Mouse (Mus musculus) kidney, adult 2 months (tissue): ENCODE measurements around the gene Atg3. TPM values are rescaled to one million over a fixed set of nuclear protein-coding genes. Genes with fewer than 3 reads are reported as not detected.

Experiments
- DNase-seq: peaks from one replicate; pipeline ENCODE4 v3.0.0; 2021
- H3K27ac ChIP-seq: fragments of 200-500 bp; 2 replicates; pipeline ENCODE4 v1.5.1; 2012; ENCODE audit warnings: low read depth, low read length, control low read depth, inconsistent platforms; ENCODE audit not compliant: insufficient read depth
- H3K27me3 ChIP-seq: fragments of 200-500 bp; replicated peaks from 2 replicates; pipeline ENCODE4 v1.6.1; 2012; ENCODE audit warnings: mild to moderate bottlenecking, moderate library complexity, low read length, inconsistent platforms; ENCODE audit not compliant: control insufficient read depth, insufficient read depth
- H3K36me3 ChIP-seq: fragments of 200-500 bp; 2 replicates; pipeline ENCODE4 v1.6.1; 2012; ENCODE audit warnings: mild to moderate bottlenecking, moderate library complexity, low read length, inconsistent platforms; ENCODE audit not compliant: control insufficient read depth, insufficient read depth
- H3K4me1 ChIP-seq: fragments of 200-500 bp; 2 replicates; pipeline ENCODE4 v1.6.1; 2011; ENCODE audit warnings: low read length; ENCODE audit not compliant: control insufficient read depth, insufficient read depth
- H3K4me3 ChIP-seq: fragments of 200-500 bp; 2 replicates; pipeline ENCODE4 v1.5.1; 2011; ENCODE audit warnings: mild to moderate bottlenecking, low read depth, low read length, control low read depth; ENCODE audit not compliant: insufficient read depth
- CTCF ChIP-seq: fragments of 200-500 bp; conservative IDR thresholded peaks from 2 replicates; pipeline ENCODE4 v1.5.1; 2011; ENCODE audit warnings: low read depth, mild to moderate bottlenecking, control low read depth, low read length, moderate library complexity, mixed read lengths; ENCODE audit not compliant: insufficient read depth, insufficient read length
- POLR2A ChIP-seq: fragments of 200-500 bp; IDR thresholded peaks from one replicate; pipeline ENCODE4 v1.6.1; 2011; ENCODE audit warnings: low read depth, low read length, control low read depth
- WGBS: fragments of 180-500 bp; shearing (Covaris S2); methylation state at CpG from one replicate; pipeline ENCODE4 v1.1.7; 2018; 5-methylcytosine and 5-hydroxymethylcytosine counted together
- polyA plus RNA-seq: library from polyadenylated mRNA; depleted of rRNA; stranded (reverse); fragments of >200 nt; gene quantifications from 2 replicates; pipeline ENCODE4 v1.2.3, GENCODE M21; 2012

The Atg3 gene
- polyA plus RNA-seq, 1 experiment, result 18.1 TPM

DNA sequence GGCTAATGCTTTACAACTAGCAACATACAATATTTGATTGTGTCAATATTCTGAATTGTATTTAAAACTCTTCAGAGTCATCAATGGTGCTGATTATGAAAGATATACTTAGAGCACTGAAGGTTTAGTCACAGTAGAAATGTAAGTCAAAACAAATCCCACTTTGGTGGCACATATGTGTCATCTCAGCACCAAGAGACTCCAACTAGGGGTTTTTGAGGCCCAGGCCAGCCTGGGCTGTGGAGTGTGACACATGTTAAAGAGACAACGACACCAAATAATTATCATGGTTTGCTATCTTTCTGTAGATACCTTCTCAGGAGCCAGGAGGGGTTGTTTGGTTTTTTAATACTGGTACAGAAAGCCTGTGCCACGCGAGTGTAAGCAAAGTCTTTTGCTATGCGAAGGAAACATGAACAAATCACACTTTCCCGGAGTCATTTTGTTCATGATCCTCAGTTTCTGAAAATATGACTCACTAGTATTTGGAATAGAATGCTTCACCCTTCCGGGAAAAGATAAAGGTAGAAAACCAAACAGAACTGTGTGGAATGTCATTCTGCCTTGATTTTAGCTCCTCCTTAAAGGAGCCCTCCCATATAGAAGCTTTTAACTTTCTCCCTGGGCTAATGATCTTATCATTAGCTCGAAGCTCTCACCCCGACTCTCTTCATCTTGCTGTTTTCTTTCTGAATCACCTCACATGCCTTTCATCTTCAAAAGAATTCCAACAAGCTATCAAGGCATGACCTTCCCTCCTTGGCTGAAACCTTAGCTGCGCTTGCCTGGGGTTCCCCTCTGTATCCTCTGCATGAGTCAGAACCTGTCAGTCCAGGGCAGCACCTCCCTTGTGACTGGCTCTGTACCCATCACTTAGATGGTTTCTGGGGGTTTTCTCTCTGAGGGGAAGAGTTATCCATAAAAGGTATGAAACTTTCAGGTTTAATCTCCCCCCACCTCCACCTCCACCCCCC, 34.1 kb upstream of the Atg3 start:
- Histone ChIP-seq H3K4me3 (no peak overlapping the region), H3K4me1 (no peaks in the 10 kb centered on the region; the same call in 1 of the 2 replicates), H3K36me3 (no peaks in the 10 kb centered on the region), H3K27ac (no peak overlapping the region), H3K27me3 (no peaks in the 10 kb centered on the region)
- DNase-seq, result no peak
- 57% methylated on average over 9 of the region's 9 CpGs for WGBS
- no peak for TF ChIP-seq POLR2A
- no peak for TF ChIP-seq CTCF

DNA sequence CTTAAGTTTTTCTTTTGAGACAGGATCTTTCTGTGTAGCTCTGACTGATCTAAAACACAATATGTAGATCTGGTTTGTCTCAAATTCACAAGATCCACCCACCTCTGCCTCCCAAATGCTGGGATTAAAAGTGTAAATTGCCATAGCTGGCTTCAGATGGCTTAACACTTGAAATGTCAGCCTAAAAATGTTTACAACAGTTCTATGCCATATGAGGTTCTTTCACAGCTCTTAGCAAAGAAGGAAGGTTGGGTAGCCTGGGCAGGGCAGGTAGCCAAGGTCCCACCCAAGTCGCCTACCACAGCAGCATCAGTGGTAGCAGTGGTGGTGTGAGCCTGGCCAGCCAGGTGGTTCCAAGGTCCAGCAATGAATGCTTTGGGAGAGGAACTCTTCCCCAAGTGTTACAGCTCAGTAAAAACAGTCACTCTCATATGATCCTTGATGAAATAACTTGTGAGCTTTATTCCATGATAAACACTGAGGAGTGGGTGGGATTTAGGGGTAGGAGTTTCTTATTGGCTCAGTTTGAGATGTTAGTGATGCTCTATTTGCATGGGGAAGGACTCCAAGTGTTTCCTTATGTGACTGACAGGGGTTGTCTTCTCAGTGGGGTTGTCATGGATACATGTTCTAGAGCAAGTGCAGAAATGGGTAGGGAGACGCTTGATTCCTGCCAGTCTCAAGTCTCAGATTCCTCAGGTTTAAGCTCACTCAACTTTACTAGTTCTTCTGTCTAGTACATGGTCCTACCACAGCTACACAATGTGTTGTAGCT, 30.5 kb upstream of the Atg3 start:
- no peak for TF ChIP-seq POLR2A
- no peak for TF ChIP-seq CTCF
- H3K4me3 ChIP-seq, result no peak overlapping the region
- H3K4me1 ChIP-seq, result no peaks in the 10 kb centered on the region
- 95% methylated on average over 2 of the region's 2 CpGs for WGBS
- DNase-seq, result no peak
- H3K36me3 ChIP-seq, result no peaks in the 10 kb centered on the region
- no peak overlapping the region for H3K27ac ChIP-seq
- H3K27me3 ChIP-seq, result no peaks in the 10 kb centered on the region

DNA sequence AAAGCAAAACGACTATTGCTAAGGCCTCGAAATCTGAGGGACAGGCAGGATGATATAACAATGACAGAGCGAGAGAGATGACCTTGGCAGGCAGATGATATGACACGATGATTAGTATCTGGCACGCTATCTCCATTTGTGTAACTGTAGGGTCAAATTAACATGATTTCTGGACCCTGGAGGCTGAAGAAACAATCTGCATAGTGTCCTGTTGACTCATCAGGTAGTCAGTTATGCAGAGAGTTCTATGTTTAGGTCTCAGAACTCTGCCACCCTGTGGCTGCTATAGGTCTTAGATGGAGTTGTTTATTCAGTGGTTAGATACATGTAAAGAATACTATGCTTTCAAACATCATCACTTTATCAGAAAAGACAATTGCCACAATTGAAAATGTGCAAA, 16.9 kb upstream of the Atg3 start:
- DNase-seq, result no peak
- Histone ChIP-seq H3K4me3 (no peak overlapping the region), H3K4me1 (no peaks in the 10 kb centered on the region), H3K36me3 (peaks cover 34% of the 10 kb centered on the region), H3K27me3 (no peaks in the 10 kb centered on the region), H3K27ac (no peak overlapping the region)
- no peak for TF ChIP-seq POLR2A
- no peak for TF ChIP-seq CTCF
- 94% methylated on average over 5 of the region's 5 CpGs for WGBS

DNA sequence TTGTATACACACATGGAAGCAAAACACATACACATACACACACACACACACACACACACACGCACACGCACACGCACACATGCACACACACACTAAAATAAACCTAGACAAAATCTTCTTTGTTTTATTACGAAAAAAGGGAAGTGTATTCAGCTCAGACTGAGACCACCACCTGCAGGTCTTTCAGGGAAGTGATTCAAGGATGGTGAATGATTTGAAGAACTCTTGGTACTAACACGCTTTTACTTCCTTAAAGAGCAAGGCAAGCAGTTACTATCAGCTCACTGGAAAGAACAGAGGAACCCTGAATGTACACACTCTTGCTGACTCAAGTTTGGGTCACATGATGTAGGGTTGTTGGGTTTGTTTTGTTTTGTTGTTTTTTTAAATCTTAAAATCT, 16.0 kb upstream of the Atg3 start:
- H3K4me1 ChIP-seq, result no peaks in the 10 kb centered on the region
- no peak overlapping the region for H3K27ac ChIP-seq
- no peak for DNase-seq
- H3K27me3 ChIP-seq, result no peaks in the 10 kb centered on the region
- H3K4me3 ChIP-seq, result no peak overlapping the region
- TF ChIP-seq CTCF (no peak), POLR2A (no peak)
- 92% methylated on average over 5 of the region's 5 CpGs for WGBS
- H3K36me3 ChIP-seq, result peaks cover 34% of the 10 kb centered on the region

DNA sequence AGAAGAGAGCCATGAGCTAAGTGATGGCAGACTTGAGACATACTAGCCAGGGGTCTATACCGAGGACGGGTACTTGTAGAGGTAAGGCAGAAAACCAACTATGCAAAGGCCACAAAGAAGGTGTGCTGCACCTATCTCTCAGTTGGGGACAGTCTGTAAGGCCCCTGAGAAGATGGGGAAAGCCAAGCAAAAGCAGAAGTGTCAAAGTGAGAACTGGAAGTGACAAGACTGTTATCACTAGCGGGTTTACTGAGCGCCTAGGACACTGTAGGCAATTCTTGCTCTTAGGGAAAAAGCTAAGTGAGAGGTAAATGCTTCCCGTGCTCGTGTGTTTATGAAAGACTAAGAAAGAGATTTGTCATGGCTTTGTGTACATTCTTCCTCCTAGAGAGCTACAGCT, 13.5 kb upstream of the Atg3 start:
- Histone ChIP-seq H3K4me1 (no peaks in the 10 kb centered on the region), H3K36me3 (peaks cover 31% of the 10 kb centered on the region), H3K27ac (no peak overlapping the region), H3K4me3 (no peak overlapping the region), H3K27me3 (no peaks in the 10 kb centered on the region)
- whole genome bisulfite sequencing, result 94% methylated on average over 6 of the region's 6 CpGs
- no peak for TF ChIP-seq CTCF
- no peak for TF ChIP-seq POLR2A
- no peak for DNase-seq

DNA sequence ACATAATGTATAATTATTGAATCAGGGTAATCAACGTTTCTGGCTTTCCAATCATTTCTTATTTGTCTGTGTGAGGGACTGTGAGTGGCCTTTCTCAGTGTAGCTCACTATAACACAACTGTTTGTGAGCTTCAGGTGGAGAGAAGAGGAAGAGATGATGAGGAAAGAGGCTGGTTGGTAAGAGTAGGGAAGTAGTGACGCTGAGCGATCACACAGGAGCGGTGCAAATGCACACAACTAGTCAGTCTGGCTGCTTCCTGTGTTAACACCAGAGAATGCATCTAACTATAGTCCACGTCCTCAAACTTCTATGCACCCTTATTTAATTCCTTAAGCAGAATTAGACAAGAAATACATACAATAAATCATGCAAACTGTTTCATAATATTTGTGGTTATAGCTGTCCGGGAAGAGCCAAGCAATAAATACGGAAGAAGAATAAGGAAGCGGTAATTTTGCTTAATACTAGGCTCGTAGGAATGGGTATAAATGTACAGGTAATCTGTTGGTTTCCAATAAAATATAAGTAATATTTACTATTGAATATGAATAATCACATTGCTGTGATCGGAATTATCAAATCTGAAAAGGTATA, 10.0 kb upstream of the Atg3 start:
- no peak for TF ChIP-seq POLR2A
- H3K36me3 ChIP-seq, result peaks cover 17% of the 10 kb centered on the region
- WGBS, result 90% methylated on average over 10 of the region's 10 CpGs

More for the DNA sequence above, 10.0 kb upstream of the Atg3 start:
- Histone ChIP-seq H3K27ac (no peak overlapping the region), H3K4me3 (no peak overlapping the region), H3K27me3 (no peaks in the 10 kb centered on the region), H3K4me1 (no peaks in the 10 kb centered on the region)
- no peak for DNase-seq
